Mouse (Mus musculus): Measurements from ENCODE around the gene Eif4e2. TPM values are rescaled to one million over a fixed set of nuclear protein-coding genes. Genes with fewer than 3 reads are reported as not detected.
A peak's percentile ranks its signal among the peaks of the same experiment; 100 is the strongest.

Gene Eif4e2
- polyA plus RNA-seq, 1 experiment from 2014 or later = 146 TPM

GRCm38 (mm10) chr1:87264134-87265006 is 50.7 kb downstream of the Eif4e2 start, which contains the start of gene Efhd1:
Efhd1 (plus strand) TSS chr1:87264363.
- Histone ChIP-seq H3K27me3 (ENCODE audit: control insufficient read depth, insufficient read depth, low read depth, low read length) (peaks cover 68% of the 10 kb centered on the region), H3K36me3 (ENCODE audit: control insufficient read depth, insufficient read depth, low read length) (no peaks in the 10 kb centered on the region), H3K4me2 (ENCODE audit: low read depth, low read length) (peak within 1 kb of the TSS; percentile 86), H3K4me1 (replicated peaks; ENCODE audit: control insufficient read depth, insufficient read depth, low read length) (peaks cover 9% of the 10 kb centered on the region), H3K4me3 (ENCODE audit: low read length) (peak within 1 kb of the TSS; percentile 47), H3K9ac (ENCODE audit: low read length) (peak within 1 kb of the TSS; percentile 42), H3K27ac (ENCODE audit: low read length) (no peak within 1 kb of the TSS), H3K9me3 (ENCODE audit: control insufficient read depth, low read length) (no peaks in the 10 kb centered on the region)
- WGBS = under 1% methylated on average over 70 of the region's 70 CpGs
- peak; percentile 70; the same call in 1 of the 2 replicates for ATAC-seq (ENCODE audit: low read depth)

GRCm38 (mm10) chr1:87265200-87265599 is 51.5 kb downstream of the Eif4e2 start:
- Histone ChIP-seq H3K27ac (ENCODE audit: low read length) (no peak overlapping the region), H3K9ac (ENCODE audit: low read length) (no peak overlapping the region), H3K4me2 (ENCODE audit: low read depth, low read length) (peak overlapping the region; percentile 86; the same call in 1 of the 2 replicates), H3K9me3 (ENCODE audit: control insufficient read depth, low read length) (no peaks in the 10 kb centered on the region), H3K4me3 (ENCODE audit: low read length) (peak overlapping the region; percentile 47), H3K4me1 (replicated peaks; ENCODE audit: control insufficient read depth, insufficient read depth, low read length) (peaks cover 13% of the 10 kb centered on the region), H3K27me3 (ENCODE audit: control insufficient read depth, insufficient read depth, low read depth, low read length) (peaks cover 65% of the 10 kb centered on the region), H3K36me3 (ENCODE audit: control insufficient read depth, insufficient read depth, low read length) (no peaks in the 10 kb centered on the region)
- 1% methylated on average over 13 of the region's 13 CpGs for WGBS
- no peak for ATAC-seq (ENCODE audit: low read depth)

DNA sequence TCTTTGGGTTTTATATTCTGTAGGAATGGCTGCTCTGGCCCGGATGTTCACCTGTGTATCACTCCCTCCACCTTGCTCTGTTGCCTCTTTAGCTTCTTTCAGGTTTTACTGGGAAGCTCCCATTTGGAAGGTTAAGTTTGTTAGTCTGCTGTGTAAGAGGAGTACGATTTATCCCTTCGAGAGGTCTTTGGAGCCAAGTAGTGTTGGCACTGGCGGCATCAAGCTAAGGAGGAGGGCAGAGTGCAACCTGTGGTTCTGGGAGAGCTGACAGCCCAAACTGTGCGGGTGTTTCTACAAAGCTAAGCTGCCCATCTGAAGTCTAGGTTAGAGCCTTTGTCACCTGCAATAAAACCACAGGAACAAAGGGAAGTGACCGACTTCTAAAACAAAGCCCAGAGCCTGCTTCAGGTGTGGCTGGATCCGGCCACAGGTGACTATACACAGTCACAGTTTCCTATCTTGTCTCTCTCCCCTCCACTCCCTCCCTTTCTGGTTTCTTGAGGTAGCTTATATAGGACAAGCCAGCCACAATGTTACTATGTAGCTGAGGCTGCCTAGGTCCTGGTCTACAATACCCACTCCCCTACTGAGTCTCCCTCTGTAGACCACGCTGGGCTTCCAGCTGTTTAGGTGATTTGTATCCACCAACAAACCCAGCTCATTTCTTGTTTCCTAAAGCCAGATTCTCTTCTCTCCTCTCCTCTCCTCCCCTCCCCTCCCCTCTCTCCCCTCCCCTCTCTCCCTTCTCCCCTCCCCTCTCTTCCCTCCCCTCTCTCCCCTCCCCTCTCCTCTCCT is 52.8 kb downstream of the Eif4e2 start:
- Histone ChIP-seq H3K27me3 (ENCODE audit: control insufficient read depth, insufficient read depth, low read depth, low read length) (peaks cover 62% of the 10 kb centered on the region), H3K36me3 (ENCODE audit: control insufficient read depth, insufficient read depth, low read length) (no peaks in the 10 kb centered on the region), H3K27ac (ENCODE audit: low read length) (no peak overlapping the region), H3K4me3 (ENCODE audit: low read length) (no peak overlapping the region), H3K4me1 (replicated peaks; ENCODE audit: control insufficient read depth, insufficient read depth, low read length) (peaks cover 23% of the 10 kb centered on the region), H3K4me2 (ENCODE audit: low read depth, low read length) (no peak overlapping the region), H3K9me3 (ENCODE audit: control insufficient read depth, low read length) (no peaks in the 10 kb centered on the region), H3K9ac (ENCODE audit: low read length) (no peak overlapping the region)
- WGBS = 32% methylated on average over 8 of the region's 8 CpGs
- ATAC-seq (ENCODE audit: low read depth) = no peak

DNA sequence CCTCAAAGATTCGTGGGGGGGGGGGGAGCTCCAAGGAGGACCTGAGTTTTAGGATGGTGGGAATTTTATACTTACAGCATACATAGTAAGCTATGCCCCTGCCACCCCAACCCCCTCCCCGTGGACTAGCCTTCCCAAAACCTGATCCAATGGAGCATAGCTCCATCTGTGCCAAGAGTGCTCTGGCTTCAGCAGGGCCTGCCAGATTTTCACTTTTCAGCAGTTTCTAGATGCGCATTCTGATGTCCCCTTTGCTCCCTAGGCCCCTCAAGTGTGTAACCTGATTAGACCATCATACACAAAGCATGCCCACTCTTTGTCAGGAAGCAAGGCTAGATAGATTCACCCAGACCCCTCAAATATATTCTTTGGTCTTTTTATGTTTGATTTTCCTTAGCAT is 56.5 kb downstream of the Eif4e2 start:
- Histone ChIP-seq H3K4me2 (ENCODE audit: low read depth, low read length) (no peak overlapping the region), H3K36me3 (ENCODE audit: control insufficient read depth, insufficient read depth, low read length) (no peaks in the 10 kb centered on the region), H3K9ac (ENCODE audit: low read length) (no peak overlapping the region), H3K4me3 (ENCODE audit: low read length) (no peak overlapping the region), H3K9me3 (ENCODE audit: control insufficient read depth, low read length) (no peaks in the 10 kb centered on the region), H3K27ac (ENCODE audit: low read length) (no peak overlapping the region; the same call in 1 of the 2 replicates), H3K4me1 (replicated peaks; ENCODE audit: control insufficient read depth, insufficient read depth, low read length) (peaks cover 18% of the 10 kb centered on the region), H3K27me3 (ENCODE audit: control insufficient read depth, insufficient read depth, low read depth, low read length) (peaks cover 25% of the 10 kb centered on the region)
- ATAC-seq (ENCODE audit: low read depth) = no peak; the same call in 1 of the 2 replicates
- 30% methylated on average over 3 of the region's 3 CpGs for WGBS

DNA sequence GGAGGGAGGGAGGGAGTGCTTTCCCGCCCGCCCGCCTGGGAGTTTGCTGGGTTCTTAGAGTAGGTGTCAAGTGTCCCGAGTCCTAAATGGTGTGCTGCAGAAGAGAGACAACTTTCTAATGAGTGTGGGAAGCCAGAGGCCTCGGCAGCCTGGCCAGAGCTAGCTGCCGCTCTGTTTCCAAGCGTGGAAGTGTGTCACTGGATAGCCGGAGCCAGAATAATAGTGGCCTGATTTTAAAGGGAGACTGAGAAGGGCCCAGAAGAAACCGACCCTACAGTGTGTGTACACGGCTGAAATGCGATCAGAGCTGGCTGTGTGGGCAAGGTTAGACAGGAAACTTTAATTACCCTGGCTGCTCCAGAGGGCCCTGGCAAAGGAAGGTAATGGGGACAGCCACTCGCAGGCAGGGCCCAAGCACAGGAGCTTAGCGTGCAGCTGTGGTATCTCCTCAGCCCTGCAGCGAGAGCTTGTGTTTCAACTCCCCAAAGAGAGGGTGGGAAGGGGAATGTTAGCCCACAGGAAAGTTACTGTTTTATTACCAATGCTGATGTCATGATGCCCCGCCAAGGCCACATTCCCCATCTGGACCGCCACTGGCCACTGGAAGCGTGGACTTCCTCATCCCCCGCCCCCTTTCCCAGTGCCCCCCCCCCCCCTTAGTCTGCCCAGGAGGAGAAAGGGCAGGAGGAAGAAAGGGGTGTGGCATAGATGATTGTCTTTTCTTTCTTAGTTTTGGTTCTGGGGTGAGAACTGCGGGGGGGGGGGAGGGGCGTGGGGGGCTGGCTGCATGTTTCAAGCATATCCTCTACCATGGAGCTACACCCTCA is 57.1 kb downstream of the Eif4e2 start:
- Histone ChIP-seq H3K4me3 (ENCODE audit: low read length) (no peak overlapping the region), H3K27ac (ENCODE audit: low read length) (no peak overlapping the region; the same call in 1 of the 2 replicates), H3K4me2 (ENCODE audit: low read depth, low read length) (peak overlapping the region; percentile 28), H3K4me1 (replicated peaks; ENCODE audit: control insufficient read depth, insufficient read depth, low read length) (peaks cover 13% of the 10 kb centered on the region), H3K27me3 (ENCODE audit: control insufficient read depth, insufficient read depth, low read depth, low read length) (peaks cover 18% of the 10 kb centered on the region), H3K9ac (ENCODE audit: low read length) (peak overlapping the region; percentile 1; the same call in 1 of the 2 replicates), H3K36me3 (ENCODE audit: control insufficient read depth, insufficient read depth, low read length) (no peaks in the 10 kb centered on the region), H3K9me3 (ENCODE audit: control insufficient read depth, low read length) (no peaks in the 10 kb centered on the region)
- WGBS = 12% methylated on average over 17 of the region's 20 CpGs
- ATAC-seq (ENCODE audit: low read depth) = peak; percentile 53

GRCm38 (mm10) chr1:87271596-87271995 is 57.9 kb downstream of the Eif4e2 start:
- Histone ChIP-seq H3K36me3 (ENCODE audit: control insufficient read depth, insufficient read depth, low read length) (no peaks in the 10 kb centered on the region), H3K27me3 (ENCODE audit: control insufficient read depth, insufficient read depth, low read depth, low read length) (peaks cover 11% of the 10 kb centered on the region), H3K27ac (ENCODE audit: low read length) (no peak overlapping the region), H3K4me1 (replicated peaks; ENCODE audit: control insufficient read depth, insufficient read depth, low read length) (peaks cover 13% of the 10 kb centered on the region), H3K4me2 (ENCODE audit: low read depth, low read length) (no peak overlapping the region), H3K4me3 (ENCODE audit: low read length) (no peak overlapping the region), H3K9me3 (ENCODE audit: control insufficient read depth, low read length) (no peaks in the 10 kb centered on the region), H3K9ac (ENCODE audit: low read length) (no peak overlapping the region)
- WGBS = 79% methylated on average over 1 of the region's 1 CpGs
- no peak for ATAC-seq (ENCODE audit: low read depth)

GRCm38 (mm10) chr1:87272462-87272861 is 58.7 kb downstream of the Eif4e2 start:
- Histone ChIP-seq H3K4me2 (ENCODE audit: low read depth, low read length) (no peak overlapping the region), H3K27me3 (ENCODE audit: control insufficient read depth, insufficient read depth, low read depth, low read length) (peaks cover 7% of the 10 kb centered on the region), H3K36me3 (ENCODE audit: control insufficient read depth, insufficient read depth, low read length) (no peaks in the 10 kb centered on the region), H3K9me3 (ENCODE audit: control insufficient read depth, low read length) (no peaks in the 10 kb centered on the region), H3K27ac (ENCODE audit: low read length) (no peak overlapping the region), H3K4me3 (ENCODE audit: low read length) (no peak overlapping the region), H3K9ac (ENCODE audit: low read length) (no peak overlapping the region), H3K4me1 (replicated peaks; ENCODE audit: control insufficient read depth, insufficient read depth, low read length) (peaks cover 13% of the 10 kb centered on the region)
- no peak for ATAC-seq (ENCODE audit: low read depth)
- 56% methylated on average over 3 of the region's 3 CpGs for WGBS

- no peak overlapping the region for H3K27ac ChIP-seq (ENCODE audit: low read length)
- peaks cover 13% of the 10 kb centered on the region for H3K4me1 ChIP-seq (replicated peaks; ENCODE audit: control insufficient read depth, insufficient read depth, low read length)
- no peaks in the 10 kb centered on the region for H3K9me3 ChIP-seq (ENCODE audit: control insufficient read depth, low read length)
- no peak; the same call in 1 of the 2 replicates for ATAC-seq (ENCODE audit: low read depth)
- H3K36me3 ChIP-seq (ENCODE audit: control insufficient read depth, insufficient read depth, low read length) = no peaks in the 10 kb centered on the region
- 63% methylated on average over 3 of the region's 3 CpGs for WGBS
- H3K4me2 ChIP-seq (ENCODE audit: low read depth, low read length) = no peak overlapping the region
- H3K4me3 ChIP-seq (ENCODE audit: low read length) = no peak overlapping the region
- 0 out of 2 replicates have a peak overlapping the region, but pooled peaks have one; percentile 3 for H3K9ac ChIP-seq (ENCODE audit: low read length)
- H3K27me3 ChIP-seq (ENCODE audit: control insufficient read depth, insufficient read depth, low read depth, low read length) = no peaks in the 10 kb centered on the region
Measured at GRCm38 (mm10) chr1:87273514-87273942, 59.8 kb downstream of the Eif4e2 start.

Data from lung, embryonic 16.5 days (tissue).